Mouse (Mus musculus): Measurements from ENCODE around the gene Rpa2. TPM values are rescaled to one million over a fixed set of nuclear protein-coding genes. Genes with fewer than 3 reads are reported as not detected.

The Rpa2 gene
- polyA plus RNA-seq, 1 experiment from 2014 or later: 26.6 TPM

GRCm38 (mm10) chr4:132747664-132748259 is 20.4 kb upstream of the Rpa2 start:
- Histone ChIP-seq H3K4me3 (ENCODE audit: low read depth, low read length) (no peak overlapping the region), H3K4me2 (replicated peaks; ENCODE audit: low read depth) (peak overlapping the region; percentile 45), H3K36me3 (ENCODE audit: control insufficient read depth, insufficient read depth) (no peaks in the 10 kb centered on the region), H3K4me1 (replicated peaks; ENCODE audit: control insufficient read depth, insufficient read depth, low read length) (0 out of 2 replicates have a peak, but pooled peaks cover 5% of the 10 kb centered on the region), H3K9me3 (ENCODE audit: control insufficient read depth) (no peaks in the 10 kb centered on the region), H3K27me3 (replicated peaks; ENCODE audit: control insufficient read depth, insufficient read depth, low read length) (no peaks in the 10 kb centered on the region), H3K9ac (ENCODE audit: low read depth, low read length) (no peak overlapping the region), H3K27ac (ENCODE audit: low read depth, low read length) (peak overlapping the region; percentile 84)
- ATAC-seq: peak; percentile 83
- 21% methylated on average over 9 of the region's 9 CpGs for WGBS
- no peak for TF ChIP-seq CTCF (IDR thresholded peaks at IDR 0.05; ENCODE audit: low read depth)

DNA sequence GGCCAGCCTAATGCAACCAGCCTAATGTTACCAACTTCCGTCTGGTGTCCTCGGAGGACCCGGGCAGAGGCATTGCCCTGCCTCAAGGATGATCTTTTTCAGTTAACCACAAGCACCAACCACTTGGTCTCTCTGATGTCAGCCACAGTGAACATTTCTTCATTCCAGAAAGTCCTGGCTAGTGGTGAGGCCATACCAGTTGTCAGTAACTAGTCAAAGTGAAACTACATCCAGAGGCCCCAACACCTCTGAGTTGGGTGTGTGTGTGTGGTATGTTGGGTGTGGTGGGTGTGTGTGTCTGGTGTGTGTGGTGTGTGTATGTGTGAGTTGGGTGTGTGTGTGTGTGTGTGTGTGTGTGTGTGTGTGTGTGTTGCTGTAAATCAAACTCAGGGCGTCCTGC is 19.4 kb upstream of the Rpa2 start:
- WGBS: 86% methylated on average over 4 of the region's 4 CpGs
- no peak for TF ChIP-seq CTCF (IDR thresholded peaks at IDR 0.05; ENCODE audit: low read depth)
- H3K27me3 ChIP-seq (replicated peaks; ENCODE audit: control insufficient read depth, insufficient read depth, low read length): no peaks in the 10 kb centered on the region
- H3K36me3 ChIP-seq (ENCODE audit: control insufficient read depth, insufficient read depth): no peaks in the 10 kb centered on the region
- no peak overlapping the region for H3K4me3 ChIP-seq (ENCODE audit: low read depth, low read length)
- no peak overlapping the region for H3K4me2 ChIP-seq (replicated peaks; ENCODE audit: low read depth)
- H3K9me3 ChIP-seq (ENCODE audit: control insufficient read depth): no peaks in the 10 kb centered on the region
- ATAC-seq: peak; percentile 29; the same call in 1 of the 2 replicates
- 0 out of 2 replicates have a peak, but pooled peaks cover 5% of the 10 kb centered on the region for H3K4me1 ChIP-seq (replicated peaks; ENCODE audit: control insufficient read depth, insufficient read depth, low read length)
- 0 out of 2 replicates have a peak overlapping the region, but pooled peaks have one; percentile 57 for H3K27ac ChIP-seq (ENCODE audit: low read depth, low read length)
- no peak overlapping the region for H3K9ac ChIP-seq (ENCODE audit: low read depth, low read length)

DNA sequence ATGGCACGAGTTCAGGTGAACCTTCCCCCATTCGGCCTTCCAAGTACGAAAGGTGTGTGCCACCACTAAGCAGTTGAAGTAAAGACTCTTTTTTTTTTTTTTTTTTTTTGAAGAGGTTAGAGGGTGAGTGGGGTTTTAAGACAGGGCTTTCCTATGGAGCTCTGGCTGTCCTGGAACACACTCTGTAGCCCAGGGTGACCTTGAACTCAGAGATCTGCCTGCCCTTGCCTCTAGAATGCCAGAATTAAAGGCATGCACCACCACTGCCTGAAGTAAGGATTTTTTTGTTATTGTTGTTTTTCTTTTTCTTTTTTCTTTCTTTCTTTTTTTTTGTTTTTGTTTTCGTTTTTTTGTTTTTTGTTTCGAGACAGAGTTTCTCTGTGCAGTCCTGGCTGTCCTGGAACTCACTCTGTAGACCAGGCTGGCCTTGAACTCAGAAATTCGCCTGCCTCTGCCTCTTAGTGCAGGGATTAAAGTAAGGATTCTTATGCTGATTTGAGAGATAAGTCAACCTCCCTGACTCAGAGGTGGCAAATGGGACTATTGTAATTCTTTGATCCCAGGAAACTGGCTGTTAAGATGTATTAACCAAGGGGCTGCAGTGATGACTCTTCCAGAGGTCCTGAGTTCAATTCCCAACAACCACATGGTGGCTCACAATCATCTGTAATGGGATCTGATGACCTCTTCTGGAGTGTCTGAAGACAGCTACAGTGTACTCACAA is 18.7 kb upstream of the Rpa2 start:
- 80% methylated on average over 6 of the region's 6 CpGs for WGBS
- Histone ChIP-seq H3K36me3 (ENCODE audit: control insufficient read depth, insufficient read depth) (no peaks in the 10 kb centered on the region), H3K4me3 (ENCODE audit: low read depth, low read length) (no peak overlapping the region), H3K27ac (ENCODE audit: low read depth, low read length) (no peak overlapping the region), H3K9ac (ENCODE audit: low read depth, low read length) (no peak overlapping the region), H3K4me2 (replicated peaks; ENCODE audit: low read depth) (no peak overlapping the region), H3K9me3 (ENCODE audit: control insufficient read depth) (no peaks in the 10 kb centered on the region), H3K4me1 (replicated peaks; ENCODE audit: control insufficient read depth, insufficient read depth, low read length) (0 out of 2 replicates have a peak, but pooled peaks cover 5% of the 10 kb centered on the region), H3K27me3 (replicated peaks; ENCODE audit: control insufficient read depth, insufficient read depth, low read length) (no peaks in the 10 kb centered on the region)
- TF ChIP-seq CTCF (IDR thresholded peaks at IDR 0.05; ENCODE audit: low read depth): no peak
- no peak for ATAC-seq

- Histone ChIP-seq H3K36me3 (ENCODE audit: control insufficient read depth, insufficient read depth) (no peaks in the 10 kb centered on the region), H3K27ac (ENCODE audit: low read depth, low read length) (no peak overlapping the region), H3K4me2 (replicated peaks; ENCODE audit: low read depth) (no peak overlapping the region), H3K27me3 (replicated peaks; ENCODE audit: control insufficient read depth, insufficient read depth, low read length) (0 out of 2 replicates have a peak, but pooled peaks cover 5% of the 10 kb centered on the region), H3K4me3 (ENCODE audit: low read depth, low read length) (no peak overlapping the region), H3K9me3 (ENCODE audit: control insufficient read depth) (no peaks in the 10 kb centered on the region), H3K4me1 (replicated peaks; ENCODE audit: control insufficient read depth, insufficient read depth, low read length) (peaks cover 5% of the 10 kb centered on the region; the same call in 1 of the 2 replicates), H3K9ac (ENCODE audit: low read depth, low read length) (no peak overlapping the region)
- WGBS: 74% methylated on average over 6 of the region's 6 CpGs
- no peak for TF ChIP-seq CTCF (IDR thresholded peaks at IDR 0.05; ENCODE audit: low read depth)
- ATAC-seq: no peak
Measured at GRCm38 (mm10) chr4:132752992-132753391, 15.1 kb upstream of the Rpa2 start.

GRCm38 (mm10) chr4:132756974-132757373 is 11.2 kb upstream of the Rpa2 start, which contains the start of gene Smpdl3b:
Smpdl3b (minus strand) TSS chr4:132757252.
- H3K4me1 ChIP-seq (replicated peaks; ENCODE audit: control insufficient read depth, insufficient read depth, low read length): no peaks in the 10 kb centered on the region; the same call in 1 of the 2 replicates

GRCm38 (mm10) chr4:132757633-132758351 is 10.3 kb upstream of the Rpa2 start:
- no peak for ATAC-seq
- no peaks in the 10 kb centered on the region; the same call in 1 of the 2 replicates for H3K4me1 ChIP-seq (replicated peaks; ENCODE audit: control insufficient read depth, insufficient read depth, low read length)
- 80% methylated on average over 7 of the region's 7 CpGs for WGBS
- 0 out of 2 replicates have a peak, but pooled peaks cover 5% of the 10 kb centered on the region for H3K27me3 ChIP-seq (replicated peaks; ENCODE audit: control insufficient read depth, insufficient read depth, low read length)
- H3K36me3 ChIP-seq (ENCODE audit: control insufficient read depth, insufficient read depth): no peaks in the 10 kb centered on the region
- no peak overlapping the region for H3K27ac ChIP-seq (ENCODE audit: low read depth, low read length)
- TF ChIP-seq CTCF (IDR thresholded peaks at IDR 0.05; ENCODE audit: low read depth): no peak
- no peak overlapping the region for H3K4me3 ChIP-seq (ENCODE audit: low read depth, low read length)
- H3K9ac ChIP-seq (ENCODE audit: low read depth, low read length): no peak overlapping the region
- peak overlapping the region; percentile 76; the same call in 1 of the 2 replicates for H3K4me2 ChIP-seq (replicated peaks; ENCODE audit: low read depth)
- no peaks in the 10 kb centered on the region for H3K9me3 ChIP-seq (ENCODE audit: control insufficient read depth)

More at GRCm38 (mm10) chr4:132756974-132757373, 11.2 kb upstream of the Rpa2 start, which contains the start of gene Smpdl3b:
- under 1% methylated on average over 22 of the region's 22 CpGs for WGBS
- TF ChIP-seq CTCF (IDR thresholded peaks at IDR 0.05; ENCODE audit: low read depth): peak; percentile 80
- Histone ChIP-seq H3K27me3 (replicated peaks; ENCODE audit: control insufficient read depth, insufficient read depth, low read length) (0 out of 2 replicates have a peak, but pooled peaks cover 5% of the 10 kb centered on the region), H3K27ac (ENCODE audit: low read depth, low read length) (no peak within 1 kb of the TSS), H3K36me3 (ENCODE audit: control insufficient read depth, insufficient read depth) (no peaks in the 10 kb centered on the region), H3K9ac (ENCODE audit: low read depth, low read length) (peak within 1 kb of the TSS; percentile 50; the same call in 1 of the 2 replicates), H3K4me2 (replicated peaks; ENCODE audit: low read depth) (peak within 1 kb of the TSS; percentile 76), H3K4me3 (ENCODE audit: low read depth, low read length) (peak within 1 kb of the TSS; percentile 46), H3K9me3 (ENCODE audit: control insufficient read depth) (no peaks in the 10 kb centered on the region)
- ATAC-seq: peak; percentile 55

Data from intestine, postnatal 0 days (tissue).